Comparison of ENCODE assay signal across 8 mouse cellular contexts in the genomic region with DNA sequence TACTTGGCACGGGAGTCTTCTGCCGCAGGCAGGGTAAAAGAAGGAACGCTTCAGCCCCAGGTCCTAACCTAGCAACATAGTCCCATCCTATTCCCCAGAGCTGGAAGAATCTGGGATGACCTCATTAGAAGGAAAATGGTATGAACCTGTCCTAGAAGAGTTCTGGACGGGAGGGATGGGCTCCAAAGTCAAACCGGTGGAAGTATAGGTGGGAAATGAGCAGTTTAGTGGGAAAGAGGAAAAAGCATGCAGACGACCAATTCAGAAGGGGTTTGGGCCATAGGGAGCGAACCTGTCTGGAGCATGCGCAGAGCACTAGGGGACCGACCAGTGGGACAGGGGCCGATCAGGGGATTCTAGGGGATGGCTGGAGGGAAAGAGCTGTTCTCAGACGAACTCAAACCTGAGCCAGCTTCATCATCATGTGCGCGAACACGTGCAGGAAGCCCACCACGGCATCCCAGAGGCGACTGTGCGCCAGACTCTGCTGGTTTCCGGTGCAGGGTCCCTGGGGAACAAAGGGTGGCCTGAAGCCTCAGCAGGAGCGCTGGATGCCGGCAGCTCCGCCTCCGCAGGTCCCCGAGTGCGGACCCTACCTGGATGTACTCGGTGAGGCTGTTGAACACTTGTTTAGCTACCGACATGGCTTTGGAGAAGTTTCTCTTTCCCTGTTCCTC. TPM values are rescaled to one million over a fixed set of nuclear protein-coding genes. Genes with fewer than 3 reads are reported as not detected.
DNase-seq lines count a peak whose midpoint lies in the region; ATAC-seq lines count a peak whose summit lies in the region.

No protein-coding gene starts in this region.

- intact Hi-C loops in gastrocnemius, postnatal 36 days (cut with DNase I) = no loop called here

- H3K4me1 ChIP-seq in kidney, embryonic 14.5 days (ENCODE audit: control insufficient read depth, insufficient read depth, low read length) = peaks cover 12% of the 10 kb centered on the region
- peaks cover 7% of the 10 kb centered on the region; the same call in 1 of the 2 replicates for H3K4me1 ChIP-seq in heart, embryonic 11.5 days (ENCODE audit: control insufficient read depth, insufficient read depth, low read length)
- H3K4me1 ChIP-seq in limb, embryonic 11.5 days (ENCODE audit: control insufficient read depth, insufficient read depth, low read length) = peaks cover 6% of the 10 kb centered on the region; the same call in 1 of the 2 replicates
- H3K4me1 ChIP-seq in neural tube, embryonic 14.5 days (ENCODE audit: control insufficient read depth, insufficient read depth, low read length) = peaks cover 10% of the 10 kb centered on the region

- H3K9ac ChIP-seq in kidney, embryonic 14.5 days (ENCODE audit: low read depth, low read length) = peak overlapping the region; percentile 69
- peak overlapping the region; percentile 66 for H3K9ac ChIP-seq in heart, embryonic 11.5 days (ENCODE audit: low read depth, low read length)
- H3K9ac ChIP-seq in limb, embryonic 11.5 days (ENCODE audit: low read length) = peak overlapping the region; percentile 68
- H3K9ac ChIP-seq in neural tube, embryonic 14.5 days (replicated peaks; ENCODE audit: low read depth, low read length) = peak overlapping the region; percentile 43; the same call in 1 of the 2 replicates

- H3K9me3 ChIP-seq in kidney, embryonic 14.5 days (ENCODE audit: control insufficient read depth, low read length) = no peaks in the 10 kb centered on the region
- no peaks in the 10 kb centered on the region for H3K9me3 ChIP-seq in heart, embryonic 11.5 days (replicated peaks; ENCODE audit: control insufficient read depth, low read length)
- no peaks in the 10 kb centered on the region for H3K9me3 ChIP-seq in limb, embryonic 11.5 days (ENCODE audit: control insufficient read depth, low read length)
- no peaks in the 10 kb centered on the region for H3K9me3 ChIP-seq in neural tube, embryonic 14.5 days (ENCODE audit: control insufficient read depth, low read length)

- H3K27ac ChIP-seq in kidney, embryonic 14.5 days (ENCODE audit: low read depth, low read length) = peak overlapping the region; percentile 47; the same call in 1 of the 2 replicates
- H3K27ac ChIP-seq in heart, embryonic 11.5 days (ENCODE audit: low read depth, low read length) = no peak overlapping the region
- H3K27ac ChIP-seq in limb, embryonic 11.5 days (replicated peaks; ENCODE audit: low read depth, low read length) = peak overlapping the region; percentile 51; the same call in 1 of the 2 replicates
- peak overlapping the region; percentile 12 for H3K27ac ChIP-seq in neural tube, embryonic 14.5 days (ENCODE audit: low read depth, low read length)

- ATAC-seq in kidney, embryonic 14.5 days (ENCODE audit: low FRiP score, low TSS enrichment) = peak; percentile 55
- peak; percentile 21 for ATAC-seq in common myeloid progenitor, adult 5-6 weeks (replicated peaks; ENCODE audit: low read depth, poor library complexity, severe bottlenecking)
- ATAC-seq in heart, embryonic 11.5 days (replicated peaks; ENCODE audit: insufficient number of reproducible peaks, low FRiP score, low TSS enrichment) = no peak
- ATAC-seq in limb, embryonic 11.5 days (ENCODE audit: insufficient number of reproducible peaks, low FRiP score, low TSS enrichment, low read depth) = peak; percentile 67
- peak; percentile 47; the same call in 1 of the 2 replicates for ATAC-seq in neural tube, embryonic 14.5 days (ENCODE audit: low read depth)

- H3K36me3 ChIP-seq in kidney, embryonic 14.5 days (ENCODE audit: control insufficient read depth, insufficient read depth, low read length) = no peaks in the 10 kb centered on the region
- H3K36me3 ChIP-seq in heart, embryonic 11.5 days (ENCODE audit: control insufficient read depth, insufficient read depth, low read length) = no peaks in the 10 kb centered on the region
- H3K36me3 ChIP-seq in limb, embryonic 11.5 days (ENCODE audit: control insufficient read depth, insufficient read depth, low read length) = peaks cover 3% of the 10 kb centered on the region; the same call in 1 of the 2 replicates
- no peaks in the 10 kb centered on the region for H3K36me3 ChIP-seq in neural tube, embryonic 14.5 days (ENCODE audit: control insufficient read depth, insufficient read depth, low read length)

- DNase-seq in kidney, adult 9 months = no peak
- DNase-seq in limb, embryonic 11.5 days (ENCODE audit: low spot score) = peak; percentile 78
- DNase-seq in adrenal gland, postnatal 25 days = no peak
- DNase-seq in gastrocnemius, postnatal 36 days = no peak

- peak overlapping the region; percentile 79 for H3K4me2 ChIP-seq in kidney, embryonic 14.5 days (replicated peaks; ENCODE audit: low read depth, low read length)
- peak overlapping the region; percentile 77 for H3K4me2 ChIP-seq in heart, embryonic 11.5 days
- peak overlapping the region; percentile 74 for H3K4me2 ChIP-seq in limb, embryonic 11.5 days (ENCODE audit: low read depth, severe bottlenecking)
- peak overlapping the region; percentile 67 for H3K4me2 ChIP-seq in neural tube, embryonic 14.5 days (ENCODE audit: low read depth, low read length)

- no peaks in the 10 kb centered on the region for H3K27me3 ChIP-seq in kidney, embryonic 14.5 days (ENCODE audit: control insufficient read depth, insufficient read depth, low read length)
- H3K27me3 ChIP-seq in heart, embryonic 11.5 days (ENCODE audit: control insufficient read depth, insufficient read depth, low read length) = peaks cover 4% of the 10 kb centered on the region
- H3K27me3 ChIP-seq in limb, embryonic 11.5 days (ENCODE audit: control insufficient read depth, insufficient read depth, low read length) = no peaks in the 10 kb centered on the region
- H3K27me3 ChIP-seq in neural tube, embryonic 14.5 days (ENCODE audit: control insufficient read depth, insufficient read depth, low read length) = no peaks in the 10 kb centered on the region

- peak overlapping the region; percentile 45 for H3K4me3 ChIP-seq in kidney, embryonic 14.5 days (ENCODE audit: low read length)
- peak overlapping the region; percentile 45 for H3K4me3 ChIP-seq in heart, embryonic 11.5 days (ENCODE audit: low read depth, low read length)
- peak overlapping the region; percentile 41 for H3K4me3 ChIP-seq in limb, embryonic 11.5 days (ENCODE audit: low read depth, low read length)
- H3K4me3 ChIP-seq in neural tube, embryonic 14.5 days (ENCODE audit: low read depth, low read length) = peak overlapping the region; percentile 31

- WGBS in kidney, embryonic 14.5 days = 3% methylated on average over 26 of the region's 26 CpGs
- WGBS in heart, embryonic 11.5 days (ENCODE audit: insufficient replicate concordance) = 2% methylated on average over 26 of the region's 26 CpGs
- 2% methylated on average over 26 of the region's 26 CpGs for WGBS in limb, embryonic 11.5 days
- WGBS in neural tube, embryonic 14.5 days = 2% methylated on average over 26 of the region's 26 CpGs

RNA-seq across cellular contexts. Expression of gene Map4k1, which starts 58.3 kb away (rescaled TPM):
- polyA plus RNA-seq in kidney, embryonic 14.5 days (2014; fragmentation: Nextera tagmentation; extraction: Ambion mirVana) = 9.8 and 12.6 TPM in 2 replicates
- 65.8 and 72.9 TPM in 2 replicates for total RNA-seq in common myeloid progenitor, adult 5-6 weeks (2017)
- polyA plus RNA-seq in heart, embryonic 11.5 days (2014; fragmentation: Nextera tagmentation; extraction: Ambion mirVana) = 6.8 and 6.9 TPM in 2 replicates
- polyA plus RNA-seq in limb, embryonic 11.5 days (2014; fragmentation: Nextera tagmentation; extraction: Ambion mirVana) = 10.5 and 12.1 TPM in 2 replicates
- 7.3 and 7.8 TPM in 2 replicates for polyA plus RNA-seq in neural tube, embryonic 14.5 days (2014; fragmentation: Nextera tagmentation; extraction: Ambion mirVana)
- total RNA-seq in adrenal gland, postnatal 25 days (2021) = 1.1 and 1.4 TPM in 2 replicates
- under 1 TPM; 0.27 to 0.46 TPM for total RNA-seq in gastrocnemius, postnatal 36 days (2021)

RNA-seq across cellular contexts. Expression of gene Eif3k, which starts 58.5 kb away (rescaled TPM):
- 458 and 497 TPM in 2 replicates for polyA plus RNA-seq in kidney, embryonic 14.5 days (2014; fragmentation: Nextera tagmentation; extraction: Ambion mirVana)
- 417 and 491 TPM in 2 replicates for total RNA-seq in common myeloid progenitor, adult 5-6 weeks (2017)
- 278 and 286 TPM in 2 replicates for polyA plus RNA-seq in heart, embryonic 11.5 days (2014; fragmentation: Nextera tagmentation; extraction: Ambion mirVana)
- 463 and 476 TPM in 2 replicates for polyA plus RNA-seq in limb, embryonic 11.5 days (2014; fragmentation: Nextera tagmentation; extraction: Ambion mirVana)
- 316 and 346 TPM in 2 replicates for polyA plus RNA-seq in neural tube, embryonic 14.5 days (2014; fragmentation: Nextera tagmentation; extraction: Ambion mirVana)
- 222 and 254 TPM in 2 replicates for total RNA-seq in adrenal gland, postnatal 25 days (2021)
- total RNA-seq in gastrocnemius, postnatal 36 days (2021) = 100 to 1,000 TPM; 119 to 125 TPM
